Mouse (Mus musculus): ENCODE measurements around the gene Ammecr1.

- TF ChIP-seq CTCF (IDR thresholded peaks at IDR 0.05; ENCODE audit: extremely low read depth, insufficient read length, insufficient replicate concordance, low read depth, low read length) (no peak), POLR2A (IDR thresholded peaks at IDR 0.05; ENCODE audit: low read depth, low read length) (no peak)
Observed at GRCm38 (mm10) chrX:143004131-143004846, 37.8 kb upstream of the Ammecr1 start.
